Mouse (Mus musculus) liver, adult 10 weeks (tissue): Measurements from ENCODE around the gene Olfr435. TPM values are rescaled to one million over a fixed set of nuclear protein-coding genes. Genes with fewer than 3 reads are reported as not detected.

Experiments
- polyA plus RNA-seq: library from polyadenylated mRNA; stranded (reverse); fragments of 350-450 nt; fragmentation: Illumina TruSeq; extraction: RNeasy Lipid Tissue Mini Kit (QIAGEN cat#74804); gene quantifications from one replicate; pipeline ENCODE4 v1.2.3, GENCODE M21; 2014; ENCODE audit warnings: low read depth, low replicate concordance

The Olfr435 gene
- not detected for polyA plus RNA-seq

GRCm38 (mm10) chr6:43196781-43197180 lies at the start of gene Olfr435:
Gene Olfr435, plus strand, starts transcription at chr6:43197146.

GRCm38 (mm10) chr6:43162982-43163381 lies 34.0 kb upstream of the Olfr435 start, which contains the start of gene Olfr437:
Gene Olfr437, plus strand, starts transcription at chr6:43163282.

GRCm38 (mm10) chr6:43171840-43172239 lies 25.1 kb upstream of the Olfr435 start, which contains the start of gene Olfr13:
Gene Olfr13, plus strand, starts transcription at chr6:43172140.

GRCm38 (mm10) chr6:43212873-43213272 lies 15.9 kb downstream of the Olfr435 start, which contains the start of gene Olfr434:
Gene Olfr434, plus strand, starts transcription at chr6:43213021.

GRCm38 (mm10) chr6:43231255-43231654 lies 34.3 kb downstream of the Olfr435 start, which contains the start of gene Olfr47:
Gene Olfr47, plus strand, starts transcription at chr6:43231529.

Other genes starting within 250 kb of the Olfr435 start
- gene Olfr444, start 248.1 kb upstream of the Olfr435 start, polyA plus RNA-seq, result not detected
- not detected for gene Olfr441, start 90.8 kb upstream of the Olfr435 start, polyA plus RNA-seq
- not detected for gene Olfr237-ps1, start 50.6 kb upstream of the Olfr435 start, polyA plus RNA-seq
- gene Olfr437, start 33.9 kb upstream of the Olfr435 start, polyA plus RNA-seq, result not detected
- gene Olfr13, start 25.0 kb upstream of the Olfr435 start, polyA plus RNA-seq, result not detected
- not detected for gene Olfr434, start 15.9 kb downstream of the Olfr435 start, polyA plus RNA-seq
- gene Olfr47, start 34.4 kb downstream of the Olfr435 start, polyA plus RNA-seq, result not detected
- 11.0 TPM for gene Arhgef5, start 68.4 kb downstream of the Olfr435 start, polyA plus RNA-seq
- not detected for gene Nobox, start 112.4 kb downstream of the Olfr435 start, polyA plus RNA-seq